Mouse (Mus musculus) olfactory bulb, adult 2 months (tissue): Measurements from ENCODE around the gene 1110017D15Rik. TPM values are rescaled to one million over a fixed set of nuclear protein-coding genes. Genes with fewer than 3 reads are reported as not detected.

ENCODE experiments used
- H3K27ac ChIP-seq: fragments of 200-500 bp; 2 replicates; pipeline ENCODE4 v1.5.1; 2012; ENCODE audit warnings: low read depth, low read length; ENCODE audit not compliant: insufficient read depth
- H3K4me1 ChIP-seq: fragments of 200-500 bp; 2 replicates; pipeline ENCODE4 v1.6.1; 2012; ENCODE audit warnings: low read length; ENCODE audit not compliant: control insufficient read depth, insufficient read depth
- H3K4me3 ChIP-seq: fragments of 200-500 bp; 2 replicates; pipeline ENCODE4 v1.5.1; 2012; ENCODE audit warnings: mild to moderate bottlenecking, low read depth, low read length, moderate library complexity; ENCODE audit not compliant: insufficient read depth
- CTCF ChIP-seq: fragments of 200-500 bp; IDR thresholded peaks from 2 replicates; pipeline ENCODE4 v1.5.1; 2012; ENCODE audit warnings: low read depth, mild to moderate bottlenecking, low read length, moderate library complexity; ENCODE audit not compliant: insufficient read depth
- POLR2A ChIP-seq: fragments of 200-500 bp; IDR thresholded peaks from 2 replicates; pipeline ENCODE4 v1.6.1; 2012; ENCODE audit warnings: mild to moderate bottlenecking, low read depth, low read length, moderate library complexity; ENCODE audit not compliant: insufficient read depth
- WGBS: fragments of 180-500 bp; shearing (Covaris S2); methylation state at CpG from one replicate; pipeline ENCODE4 v1.1.7; 2018; 5-methylcytosine and 5-hydroxymethylcytosine counted together
- polyA plus RNA-seq: library from polyadenylated mRNA; stranded (reverse); fragments of >200 nt; gene quantifications from 2 replicates; pipeline ENCODE4 v1.2.4, GENCODE M21; 2012; ENCODE audit warnings: low replicate concordance; ENCODE audit not compliant: missing spikeins, insufficient read depth, insufficient read length

Gene 1110017D15Rik
- polyA plus RNA-seq, 1 experiment = not detected

DNA sequence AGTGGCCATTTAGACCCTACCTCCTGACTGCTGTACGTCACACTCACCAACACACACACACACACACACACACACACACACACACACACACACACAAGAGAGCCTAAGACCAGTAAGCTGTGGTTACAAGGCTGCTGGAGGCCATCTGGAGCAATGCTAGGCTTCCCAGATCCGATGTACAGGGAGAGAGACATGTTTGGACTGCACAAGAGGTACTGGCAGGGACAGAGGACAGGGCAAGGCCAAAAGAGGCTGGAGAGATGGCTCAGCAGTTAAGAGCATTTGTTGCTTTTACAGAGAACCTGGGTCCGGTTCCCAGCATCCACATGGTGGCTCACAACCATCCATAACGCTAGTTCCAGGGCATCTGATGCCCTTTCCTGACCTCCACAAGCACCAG is 22.1 kb downstream of the 1110017D15Rik start:
- Histone ChIP-seq H3K27ac (no peak overlapping the region), H3K4me3 (no peak overlapping the region), H3K4me1 (peaks cover 16% of the 10 kb centered on the region; the same call in 1 of the 2 replicates)
- WGBS = 80% methylated on average over 4 of the region's 4 CpGs
- TF ChIP-seq POLR2A (no peak), CTCF (no peak)

DNA sequence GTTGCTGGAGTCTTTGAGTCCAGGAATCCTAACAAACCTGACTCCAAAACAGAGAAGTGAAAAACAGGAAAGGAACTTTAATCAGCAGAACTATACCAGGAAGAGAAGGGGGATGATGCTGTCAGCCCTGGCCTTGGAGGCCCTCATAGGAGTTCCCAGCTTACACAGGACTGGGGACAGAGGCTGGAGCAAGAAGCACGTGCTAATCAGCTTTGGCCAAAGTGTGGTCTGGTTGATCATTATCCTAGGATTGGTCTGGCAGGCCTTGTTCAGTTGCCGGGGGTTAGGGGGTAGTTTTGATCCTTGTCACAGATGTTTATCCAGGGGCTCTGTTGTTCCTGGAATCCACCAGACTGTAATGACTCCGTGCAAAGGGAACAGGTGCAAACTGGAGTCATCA is 22.8 kb downstream of the 1110017D15Rik start:
- Histone ChIP-seq H3K4me3 (no peak overlapping the region), H3K27ac (no peak overlapping the region), H3K4me1 (peaks cover 16% of the 10 kb centered on the region; the same call in 1 of the 2 replicates)
- TF ChIP-seq POLR2A (no peak), CTCF (no peak)
- WGBS = 64% methylated on average over 3 of the region's 3 CpGs

DNA sequence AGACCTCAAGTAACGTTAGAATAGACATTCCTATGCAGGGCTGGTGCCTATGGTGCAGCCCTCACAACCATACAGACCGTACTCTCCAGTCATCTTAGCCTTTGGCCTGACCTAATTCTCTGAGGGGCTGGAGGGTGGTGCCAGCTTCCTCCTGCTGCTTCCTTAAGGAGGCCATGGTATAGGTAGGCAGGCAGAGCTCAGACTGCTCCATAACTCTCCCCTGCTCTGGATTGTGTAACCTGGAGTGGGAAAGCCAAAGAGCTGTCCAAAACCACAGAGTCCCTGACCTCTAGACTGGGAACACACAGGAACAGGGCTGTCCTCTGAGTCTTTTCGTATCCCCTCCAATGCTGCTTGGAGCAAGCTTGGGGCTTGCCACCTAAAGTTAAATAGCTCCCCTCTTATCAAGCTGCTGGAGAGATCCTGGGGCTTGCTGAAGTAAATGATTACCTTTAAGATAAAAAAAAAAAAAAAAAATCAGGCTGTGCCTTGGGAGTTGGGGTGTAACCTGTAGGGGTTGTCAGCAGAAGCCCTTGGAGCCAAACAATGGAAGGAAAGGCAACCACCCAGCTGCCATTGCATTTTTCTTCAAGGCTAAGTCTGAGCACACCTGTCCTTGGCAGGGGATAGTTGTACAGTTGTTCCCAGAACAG is 23.5 kb downstream of the 1110017D15Rik start:
- no peak for TF ChIP-seq POLR2A
- TF ChIP-seq CTCF = no peak
- 97% methylated on average over 3 of the region's 3 CpGs for WGBS
- H3K27ac ChIP-seq = no peak overlapping the region
- H3K4me3 ChIP-seq = no peak overlapping the region
- H3K4me1 ChIP-seq = peaks cover 10% of the 10 kb centered on the region; the same call in 1 of the 2 replicates

DNA sequence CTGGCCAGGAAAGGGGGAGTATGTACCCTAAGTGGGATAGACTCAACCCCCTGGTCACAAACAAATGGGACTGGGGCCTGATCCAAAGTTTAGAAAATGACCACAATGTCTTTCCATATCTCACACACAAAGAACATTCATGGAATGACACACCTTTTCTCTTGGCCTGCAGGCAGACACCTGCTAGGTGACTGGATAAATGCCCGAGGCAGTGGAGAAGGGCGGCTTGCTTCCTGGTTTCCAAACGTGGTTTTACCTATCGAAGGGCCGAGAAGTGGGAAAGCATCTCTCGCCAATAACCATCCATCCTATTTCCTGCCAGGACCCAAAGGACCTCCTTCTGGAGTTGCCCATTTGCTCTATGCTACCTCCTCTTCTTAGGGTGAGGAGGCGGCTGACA is 24.2 kb downstream of the 1110017D15Rik start:
- TF ChIP-seq CTCF (no peak), POLR2A (no peak)
- H3K4me3 ChIP-seq = no peak overlapping the region
- H3K27ac ChIP-seq = no peak overlapping the region
- WGBS = 90% methylated on average over 7 of the region's 7 CpGs
- peaks cover 8% of the 10 kb centered on the region; the same call in 1 of the 2 replicates for H3K4me1 ChIP-seq

DNA sequence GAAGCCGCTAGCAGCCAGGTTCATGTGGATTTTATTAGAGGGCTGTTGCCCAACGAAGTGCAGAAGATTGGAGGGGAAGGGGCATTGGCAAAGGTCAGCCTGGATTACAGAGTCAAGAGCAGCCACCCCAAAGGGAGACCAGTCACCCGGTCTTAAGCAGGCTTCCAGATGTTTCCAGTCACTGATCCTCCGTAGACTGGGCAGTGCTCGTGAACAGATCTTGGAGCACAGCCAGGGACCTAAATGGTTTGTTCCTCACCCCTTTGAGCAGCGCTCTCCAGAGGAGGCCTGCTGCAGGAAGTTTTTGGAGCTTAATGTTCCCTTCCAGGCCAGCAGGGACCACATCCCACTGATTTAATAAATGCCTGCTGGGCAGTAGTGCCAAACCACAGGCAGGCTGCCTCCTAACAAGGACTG is 35.5 kb downstream of the 1110017D15Rik start:
- Histone ChIP-seq H3K4me3 (no peak overlapping the region), H3K27ac (no peak overlapping the region), H3K4me1 (peaks cover 7% of the 10 kb centered on the region; the same call in 1 of the 2 replicates)
- TF ChIP-seq CTCF (no peak), POLR2A (no peak)
- WGBS = 41% methylated on average over 6 of the region's 6 CpGs

DNA sequence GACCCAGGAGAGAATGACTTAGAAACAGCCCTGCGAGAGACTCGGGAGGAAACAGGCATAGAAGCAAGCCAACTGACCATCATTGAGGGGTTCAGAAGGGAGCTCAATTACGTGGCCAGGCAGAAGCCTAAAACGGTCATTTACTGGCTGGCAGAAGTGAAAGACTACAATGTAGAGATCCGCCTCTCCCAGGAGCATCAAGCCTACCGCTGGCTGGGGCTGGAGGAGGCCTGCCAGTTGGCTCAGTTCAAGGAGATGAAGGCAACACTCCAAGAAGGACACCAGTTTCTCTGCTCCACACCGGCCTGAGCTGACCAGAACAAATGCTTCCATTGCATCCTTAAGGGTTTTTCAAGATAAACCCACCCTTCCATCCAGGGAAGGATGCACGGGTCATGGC is 36.9 kb downstream of the 1110017D15Rik start:
- no peak for TF ChIP-seq POLR2A
- TF ChIP-seq CTCF = no peak
- H3K27ac ChIP-seq = no peak overlapping the region; the same call in 1 of the 2 replicates
- no peak overlapping the region for H3K4me3 ChIP-seq
- 54% methylated on average over 8 of the region's 8 CpGs for WGBS
- peaks cover 7% of the 10 kb centered on the region; the same call in 1 of the 2 replicates for H3K4me1 ChIP-seq

DNA sequence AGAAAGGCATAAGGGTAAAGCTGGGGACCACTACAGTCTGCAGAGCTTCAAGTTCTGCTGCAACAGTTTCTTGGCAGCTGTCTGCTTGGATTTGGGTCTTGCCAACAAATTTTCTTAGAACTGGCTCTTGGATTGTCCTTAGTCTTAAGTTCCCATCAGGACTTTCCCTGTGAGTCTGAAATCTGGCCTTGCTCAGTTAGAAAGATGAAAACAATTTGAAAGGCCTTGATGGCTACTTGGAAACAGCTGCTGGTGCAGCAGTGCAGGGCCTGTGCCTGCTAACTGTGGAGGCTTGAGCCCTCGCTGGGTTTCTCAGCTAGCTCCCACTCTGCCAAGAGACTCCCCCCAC is 37.7 kb downstream of the 1110017D15Rik start:
- H3K27ac ChIP-seq = peak overlapping the region; percentile 31
- TF ChIP-seq POLR2A = no peak
- TF ChIP-seq CTCF = no peak
- no peak overlapping the region for H3K4me3 ChIP-seq
- peaks cover 7% of the 10 kb centered on the region; the same call in 1 of the 2 replicates for H3K4me1 ChIP-seq
- WGBS = 53% methylated on average over 1 of the region's 1 CpGs

DNA sequence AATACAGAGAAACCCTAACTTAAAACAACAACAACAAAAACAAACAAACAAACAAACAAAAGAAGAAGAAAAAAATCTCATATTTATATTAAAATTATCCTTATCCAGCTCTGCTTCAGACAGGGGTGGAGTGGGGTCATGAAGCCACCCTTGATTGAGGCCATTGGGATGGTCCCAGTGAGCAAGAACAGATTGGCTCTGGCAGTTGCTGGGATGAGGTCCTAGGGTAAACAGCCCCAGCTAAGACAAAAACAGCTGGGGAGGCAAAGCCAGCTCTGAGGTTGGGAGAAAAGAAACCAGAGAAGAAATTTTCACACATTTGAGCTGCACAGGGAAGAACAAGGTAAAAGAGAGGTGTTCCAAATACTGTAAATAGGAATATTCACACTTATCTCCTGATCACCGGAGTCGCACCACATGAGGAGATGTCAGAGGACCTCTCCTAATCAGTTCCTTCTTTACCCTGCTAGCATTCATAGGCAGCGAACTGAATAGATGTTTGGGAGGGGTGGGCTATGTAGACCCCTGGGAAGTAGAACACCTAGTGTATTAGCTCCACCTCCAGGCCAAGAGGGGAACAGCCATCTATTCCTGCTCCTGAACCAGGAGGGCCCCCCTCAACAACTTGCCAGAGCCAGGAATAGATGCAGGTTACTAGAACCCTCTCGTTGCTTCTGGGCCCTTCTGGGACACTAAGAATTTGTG is 38.2 kb downstream of the 1110017D15Rik start:
- WGBS = 66% methylated on average over 4 of the region's 4 CpGs
- no peak for TF ChIP-seq POLR2A
- TF ChIP-seq CTCF = no peak

DNA sequence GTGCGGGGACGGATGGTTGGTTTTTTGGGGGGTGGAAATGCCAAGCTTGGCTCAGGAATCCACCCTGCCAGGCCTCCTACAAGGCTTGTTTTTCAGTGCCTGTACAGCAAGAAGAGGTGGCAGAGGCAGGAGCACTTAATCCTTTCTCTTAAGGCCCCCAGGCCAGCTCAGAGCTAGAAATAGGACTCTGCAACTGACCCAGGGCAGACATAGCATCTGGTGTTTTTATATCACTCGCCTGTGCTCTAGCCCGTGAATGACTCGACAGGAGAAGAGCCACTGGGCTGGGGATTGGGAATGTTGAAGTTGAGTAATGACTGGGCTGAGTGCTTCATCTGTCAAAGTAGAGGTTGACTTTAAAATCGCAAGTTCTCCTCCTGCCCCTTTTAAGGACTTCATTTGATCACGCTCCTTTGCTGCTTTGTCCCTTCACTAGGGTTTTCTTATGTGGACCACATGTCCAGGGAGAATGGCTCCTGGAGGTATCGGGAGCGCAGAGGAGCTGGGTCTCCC is 39.4 kb downstream of the 1110017D15Rik start:
- Histone ChIP-seq H3K27ac (no peak overlapping the region), H3K4me1 (peaks cover 7% of the 10 kb centered on the region; the same call in 1 of the 2 replicates), H3K4me3 (no peak overlapping the region)
- WGBS = 94% methylated on average over 9 of the region's 9 CpGs
- no peak for TF ChIP-seq POLR2A
- no peak for TF ChIP-seq CTCF

More for the DNA sequence above, 38.2 kb downstream of the 1110017D15Rik start:
- H3K4me3 ChIP-seq = no peak overlapping the region
- H3K4me1 ChIP-seq = peaks cover 7% of the 10 kb centered on the region; the same call in 1 of the 2 replicates
- H3K27ac ChIP-seq = no peak overlapping the region
